Mouse (Mus musculus) erythroblast, embryonic 14.5 days (primary cell): ENCODE measurements around the gene Gpr34.

Experiments
- GATA1 ChIP-seq: IDR thresholded peaks from 2 replicates; pipeline ENCODE4 v1.6.1; 2012; ENCODE audit warnings: low read length, inconsistent platforms, mixed read lengths
- TAL1 ChIP-seq: IDR thresholded peaks from 3 replicates; pipeline ENCODE4 v1.6.1; 2012; ENCODE audit warnings: low read length, inconsistent platforms, mixed read lengths

DNA sequence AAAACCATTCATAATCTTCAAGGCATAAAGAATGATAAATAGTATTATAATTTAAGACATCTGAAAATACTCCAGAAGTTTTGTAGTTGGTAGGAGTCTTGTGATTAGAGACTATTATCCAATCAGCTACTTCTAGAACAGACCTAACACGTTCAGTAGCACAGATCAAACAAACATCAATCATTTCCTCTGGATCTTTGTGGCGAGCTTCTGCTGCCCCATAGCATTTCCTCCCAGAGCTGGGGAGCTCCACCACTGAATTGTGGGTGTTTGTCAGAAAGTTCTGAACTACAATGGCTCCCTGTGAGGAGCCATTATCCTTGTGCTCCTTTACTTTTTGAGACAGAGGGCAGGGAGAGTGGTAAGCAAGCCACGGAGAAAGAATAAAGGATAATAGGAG is 24.1 kb upstream of the Gpr34 start:
- TF ChIP-seq GATA1: no peak
- TF ChIP-seq TAL1: no peak
